Mouse (Mus musculus) liver, postnatal 0 days (tissue): ENCODE results near the gene Ephx1.

Experiments used
- CTCF ChIP-seq: sonication (generic); IDR thresholded peaks from 2 replicates; pipeline ENCODE4 v1.5.1; 2016; ENCODE audit warnings: antibody characterized with exemption, low read depth
- EP300 ChIP-seq: IDR thresholded peaks from 2 replicates; pipeline ENCODE4 v1.6.1; 2016; ENCODE audit warnings: antibody characterized with exemption, low read depth, mild to moderate bottlenecking

DNA sequence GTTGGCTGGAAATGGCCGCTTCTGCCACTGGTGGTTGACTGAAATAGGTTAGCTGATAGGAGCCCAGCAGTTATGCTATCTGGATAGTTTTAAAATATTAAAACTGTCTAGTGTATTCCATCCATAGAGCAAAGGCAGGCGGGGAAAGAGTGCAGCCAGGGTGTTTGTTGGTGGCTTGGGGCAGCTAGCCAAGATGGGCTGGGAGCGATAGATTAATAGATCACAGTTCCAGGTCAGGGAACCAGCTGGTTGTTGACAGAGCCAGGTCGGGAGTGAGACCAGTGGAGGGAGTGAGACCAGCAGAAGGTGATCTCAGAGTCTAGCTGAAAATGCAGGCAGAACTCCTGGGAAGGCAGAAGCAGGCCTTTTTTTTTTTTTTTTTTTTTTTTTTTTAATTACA is 16.9 kb upstream of the Ephx1 start:
- TF ChIP-seq CTCF (no peak), EP300 (peak; percentile 28; the same call in 1 of the 2 replicates)
